Mouse (Mus musculus): ENCODE data around the gene Prkce. TPM values are rescaled to one million over a fixed set of nuclear protein-coding genes. Genes with fewer than 3 reads are reported as not detected.

The Prkce gene
- total and polyA plus RNA-seq, 3 experiments = 2.0 to 6.1 (median 2.7) TPM

- DNase-seq (ENCODE audit: low spot score) = no peak
- H3K4me1 ChIP-seq (ENCODE audit: insufficient read depth, low read depth, low read length) = peaks cover 31% of the 10 kb centered on the region
Measured at GRCm38 (mm10) chr17:86162672-86163071, 4.9 kb upstream of the Prkce start.

GRCm38 (mm10) chr17:86164416-86164815, 3.2 kb upstream of the Prkce start:
- ATAC-seq (ENCODE audit: extremely low read depth, insufficient number of reproducible peaks, low FRiP score, poor library complexity, severe bottlenecking) (no peak), DNase-seq (ENCODE audit: low spot score) (no peak)
- Histone ChIP-seq H3K9me3 (replicated peaks) (no peaks in the 10 kb centered on the region), H3K27me3 (ENCODE audit: insufficient read depth, low read length) (peaks cover 19% of the 10 kb centered on the region), H3K36me3 (replicated peaks) (peaks cover 8% of the 10 kb centered on the region), H3K4me1 (ENCODE audit: insufficient read depth, low read depth, low read length) (peaks cover 44% of the 10 kb centered on the region), H3K4me3 (ENCODE audit: low read depth, low read length) (no peak overlapping the region)
- no peak for TF ChIP-seq POLR2AphosphoS5 (IDR thresholded peaks at IDR 0.05; ENCODE audit: insufficient replicate concordance, low read depth, low read length)
- no peak for TF ChIP-seq TAL1 (conservative IDR thresholded peaks at IDR 0.05; ENCODE audit: low read depth, low read length)
- TF ChIP-seq GATA1 (IDR thresholded peaks at IDR 0.05; ENCODE audit: borderline replicate concordance, low read length) = no peak
- TF ChIP-seq CTCF (IDR thresholded peaks at IDR 0.05; ENCODE audit: low read depth, low read length) = no peak
- no peak for TF ChIP-seq GATA2 (IDR thresholded peaks at IDR 0.05; ENCODE audit: borderline replicate concordance, low read depth, low read length)

More at GRCm38 (mm10) chr17:86162672-86163071, 4.9 kb upstream of the Prkce start:
- H3K36me3 ChIP-seq (replicated peaks) = peaks cover 8% of the 10 kb centered on the region
- TF ChIP-seq GATA1 (IDR thresholded peaks at IDR 0.05; ENCODE audit: borderline replicate concordance, low read length) (no peak), TAL1 (conservative IDR thresholded peaks at IDR 0.05; ENCODE audit: low read depth, low read length) (no peak), POLR2AphosphoS5 (IDR thresholded peaks at IDR 0.05; ENCODE audit: insufficient replicate concordance, low read depth, low read length) (no peak), CTCF (IDR thresholded peaks at IDR 0.05; ENCODE audit: low read depth, low read length) (no peak), GATA2 (IDR thresholded peaks at IDR 0.05; ENCODE audit: borderline replicate concordance, low read depth, low read length) (no peak)
- no peak overlapping the region for H3K4me3 ChIP-seq (ENCODE audit: low read depth, low read length)
- H3K9me3 ChIP-seq (replicated peaks) = no peaks in the 10 kb centered on the region
- peaks cover 9% of the 10 kb centered on the region; the same call in 1 of the 2 replicates for H3K27me3 ChIP-seq (ENCODE audit: insufficient read depth, low read length)
- ATAC-seq (ENCODE audit: extremely low read depth, insufficient number of reproducible peaks, low FRiP score, poor library complexity, severe bottlenecking) = no peak

- H3K27me3 ChIP-seq (ENCODE audit: insufficient read depth, low read length) = peaks cover 22% of the 10 kb centered on the region
- H3K4me3 ChIP-seq (ENCODE audit: low read depth, low read length) = peak overlapping the region; percentile 85
- H3K9me3 ChIP-seq (replicated peaks) = no peaks in the 10 kb centered on the region
- peaks cover 45% of the 10 kb centered on the region for H3K4me1 ChIP-seq (ENCODE audit: insufficient read depth, low read depth, low read length)
- TF ChIP-seq CTCF (IDR thresholded peaks at IDR 0.05; ENCODE audit: low read depth, low read length) = no peak
- no peak for TF ChIP-seq TAL1 (conservative IDR thresholded peaks at IDR 0.05; ENCODE audit: low read depth, low read length)
- ATAC-seq (ENCODE audit: extremely low read depth, insufficient number of reproducible peaks, low FRiP score, poor library complexity, severe bottlenecking) (no peak), DNase-seq (ENCODE audit: low spot score) (no peak)
- peaks cover 10% of the 10 kb centered on the region for H3K36me3 ChIP-seq (replicated peaks)
Measured at GRCm38 (mm10) chr17:86166051-86166566, 1.5 kb upstream of the Prkce start.

- H3K9me3 ChIP-seq (replicated peaks) = no peaks in the 10 kb centered on the region
- peak overlapping the region; percentile 85 for H3K4me3 ChIP-seq (ENCODE audit: low read depth, low read length)
- ATAC-seq (ENCODE audit: extremely low read depth, insufficient number of reproducible peaks, low FRiP score, poor library complexity, severe bottlenecking) (peak; percentile 32), DNase-seq (ENCODE audit: low spot score) (peak; percentile 47)
- TF ChIP-seq POLR2AphosphoS5 (IDR thresholded peaks at IDR 0.05; ENCODE audit: insufficient replicate concordance, low read depth, low read length) (no peak), GATA1 (IDR thresholded peaks at IDR 0.05; ENCODE audit: borderline replicate concordance, low read length) (no peak)
- H3K36me3 ChIP-seq (replicated peaks) = peaks cover 10% of the 10 kb centered on the region
- peaks cover 41% of the 10 kb centered on the region for H3K4me1 ChIP-seq (ENCODE audit: insufficient read depth, low read depth, low read length)
- peaks cover 25% of the 10 kb centered on the region for H3K27me3 ChIP-seq (ENCODE audit: insufficient read depth, low read length)
Measured at GRCm38 (mm10) chr17:86166567-86167319, 842 bp upstream of the Prkce start.

GRCm38 (mm10) chr17:86168231-86168981, 821 bp downstream of the Prkce start:
- Histone ChIP-seq H3K4me3 (ENCODE audit: low read depth, low read length) (peak overlapping the region; percentile 85), H3K4me1 (ENCODE audit: insufficient read depth, low read depth, low read length) (peaks cover 33% of the 10 kb centered on the region), H3K36me3 (replicated peaks) (peaks cover 9% of the 10 kb centered on the region), H3K9me3 (replicated peaks) (no peaks in the 10 kb centered on the region), H3K27me3 (ENCODE audit: insufficient read depth, low read length) (peaks cover 25% of the 10 kb centered on the region)
- TF ChIP-seq CTCF (IDR thresholded peaks at IDR 0.05; ENCODE audit: low read depth, low read length) (no peak), GATA1 (IDR thresholded peaks at IDR 0.05; ENCODE audit: borderline replicate concordance, low read length) (no peak)
- DNase-seq (ENCODE audit: low spot score) = no peak
- ATAC-seq (ENCODE audit: extremely low read depth, insufficient number of reproducible peaks, low FRiP score, poor library complexity, severe bottlenecking) = no peak

GRCm38 (mm10) chr17:86169092-86169491, 1.5 kb downstream of the Prkce start:
- Histone ChIP-seq H3K4me1 (ENCODE audit: insufficient read depth, low read depth, low read length) (peaks cover 30% of the 10 kb centered on the region), H3K4me3 (ENCODE audit: low read depth, low read length) (no peak overlapping the region), H3K27me3 (ENCODE audit: insufficient read depth, low read length) (peaks cover 25% of the 10 kb centered on the region), H3K9me3 (replicated peaks) (no peaks in the 10 kb centered on the region), H3K36me3 (replicated peaks) (peaks cover 8% of the 10 kb centered on the region)
- ATAC-seq (ENCODE audit: extremely low read depth, insufficient number of reproducible peaks, low FRiP score, poor library complexity, severe bottlenecking) = no peak
- no peak for DNase-seq (ENCODE audit: low spot score)
- TF ChIP-seq POLR2AphosphoS5 (IDR thresholded peaks at IDR 0.05; ENCODE audit: insufficient replicate concordance, low read depth, low read length) = no peak
- TF ChIP-seq CTCF (IDR thresholded peaks at IDR 0.05; ENCODE audit: low read depth, low read length) = no peak
- no peak for TF ChIP-seq TAL1 (conservative IDR thresholded peaks at IDR 0.05; ENCODE audit: low read depth, low read length)
- no peak for TF ChIP-seq GATA2 (IDR thresholded peaks at IDR 0.05; ENCODE audit: borderline replicate concordance, low read depth, low read length)
- no peak for TF ChIP-seq GATA1 (IDR thresholded peaks at IDR 0.05; ENCODE audit: borderline replicate concordance, low read length)

All from G1E (cell line).